Comparison of ENCODE assay signal across 1 mouse cellular context in the genomic region with DNA sequence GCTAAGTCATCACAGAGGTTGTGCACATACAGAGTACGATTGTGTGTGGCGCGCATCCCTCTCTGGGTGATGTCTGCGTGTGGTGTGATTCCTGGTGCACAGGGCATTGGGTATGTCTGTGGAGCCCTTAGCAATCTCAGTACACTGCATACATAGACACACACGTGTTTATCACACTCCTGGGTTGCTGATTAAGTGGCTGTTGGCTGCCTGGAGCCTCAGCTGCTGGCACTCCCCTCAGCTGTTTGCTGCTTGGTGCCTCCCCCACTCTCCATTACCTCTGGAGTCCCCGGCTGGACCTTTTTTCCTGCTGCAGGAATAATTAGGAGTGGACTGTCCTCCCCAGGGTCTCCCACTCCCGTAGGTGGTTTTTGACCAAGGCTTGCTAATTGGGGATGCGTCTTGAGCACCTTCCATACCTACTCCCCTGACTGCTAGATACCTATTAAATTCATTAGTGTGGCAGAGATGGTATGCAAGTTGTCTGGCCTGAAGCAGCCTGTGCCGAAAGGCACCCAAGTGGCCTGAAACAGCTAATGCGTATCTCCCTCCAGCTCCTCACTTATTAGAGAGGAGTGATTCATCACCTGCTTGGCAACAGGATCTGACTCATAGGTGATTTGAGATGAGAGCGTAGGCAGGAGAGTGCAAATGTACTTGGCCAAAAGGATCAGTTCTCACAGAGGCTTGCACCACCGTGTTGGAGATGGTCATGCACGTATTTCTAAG.
TF ChIP-seq lines count a peak whose summit lies in the region.

No protein-coding gene starts in this region.

TF ChIP-seq in MEL, 35 proteins besides CTCF, POLR2A, EP300 and RAD21 (continued from another document):
- TF ChIP-seq UBTF (IDR thresholded peaks at IDR 0.05; ENCODE audit: borderline replicate concordance, insufficient read depth, low read depth, low read length) (no peak), TBP (IDR thresholded peaks at IDR 0.05; ENCODE audit: low read depth, low read length) (no peak), GABPA (IDR thresholded peaks at IDR 0.05; ENCODE audit: low read depth, low read length) (no peak), USF2 (IDR thresholded peaks at IDR 0.05; ENCODE audit: borderline replicate concordance in 1 of 2, insufficient read depth in 1 of 2, low read depth in 1 of 2, low read length in 2 of 2) (no peak)
